Mouse (Mus musculus) stomach, postnatal 0 days (tissue): ENCODE measurements at regions not wholly inside any gene's neighbourhood (a gene's known extent, or its start where the extent isn't known, plus 50 kb on each side); places are given as distances from the start of the nearest gene placed in this dataset.

Source experiments
- CTCF ChIP-seq: IDR thresholded peaks from 2 replicates; pipeline ENCODE4 v1.5.1; 2016; ENCODE audit warnings: antibody characterized with exemption, low read depth, mild to moderate bottlenecking, moderate library complexity
- EP300 ChIP-seq: optimal IDR thresholded peaks from 2 replicates; pipeline ENCODE3; 2016; ENCODE audit warnings: antibody characterized with exemption

DNA sequence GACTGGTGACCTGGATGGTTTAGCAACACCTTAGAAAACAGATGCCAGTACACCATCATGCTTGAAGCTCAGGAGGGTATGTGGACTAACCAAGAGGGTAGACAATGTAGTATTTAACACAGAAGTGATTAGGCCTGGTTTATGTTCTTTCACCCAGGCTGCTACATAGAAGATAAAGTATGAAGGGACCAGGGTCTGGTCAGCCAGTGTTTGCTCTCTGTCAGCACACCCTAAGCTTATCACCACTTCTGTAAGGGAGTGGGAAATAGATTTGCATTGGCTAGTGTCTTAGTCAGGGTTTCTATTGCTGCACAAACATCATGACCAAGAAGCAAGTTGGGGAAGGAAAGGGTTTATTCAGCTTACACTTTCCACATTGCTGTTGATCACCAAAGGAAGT lies 133.9 kb upstream of the Tas2r119 start:
- no peak for TF ChIP-seq CTCF
- no peak for TF ChIP-seq EP300
